Mouse (Mus musculus) inflammation-experienced regulatory T-cells, adult 6 months (primary cell): ENCODE results near the gene Hoxc9. TPM values are rescaled to one million over a fixed set of nuclear protein-coding genes. Genes with fewer than 3 reads are reported as not detected.

Experiments used
- ATAC-seq: one replicate; pipeline ENCODE4 v1.8.0; 2017
- polyA plus RNA-seq, 3 experiments: library from polyadenylated mRNA; unstranded; fragments of 100-300 nt; shearing (Covaris generic); gene quantifications; one replicate each; pipeline ENCODE4 v1.2.1; 2017

The Hoxc9 gene
- polyA plus RNA-seq, 3 experiments from 2014 or later = not detected

DNA sequence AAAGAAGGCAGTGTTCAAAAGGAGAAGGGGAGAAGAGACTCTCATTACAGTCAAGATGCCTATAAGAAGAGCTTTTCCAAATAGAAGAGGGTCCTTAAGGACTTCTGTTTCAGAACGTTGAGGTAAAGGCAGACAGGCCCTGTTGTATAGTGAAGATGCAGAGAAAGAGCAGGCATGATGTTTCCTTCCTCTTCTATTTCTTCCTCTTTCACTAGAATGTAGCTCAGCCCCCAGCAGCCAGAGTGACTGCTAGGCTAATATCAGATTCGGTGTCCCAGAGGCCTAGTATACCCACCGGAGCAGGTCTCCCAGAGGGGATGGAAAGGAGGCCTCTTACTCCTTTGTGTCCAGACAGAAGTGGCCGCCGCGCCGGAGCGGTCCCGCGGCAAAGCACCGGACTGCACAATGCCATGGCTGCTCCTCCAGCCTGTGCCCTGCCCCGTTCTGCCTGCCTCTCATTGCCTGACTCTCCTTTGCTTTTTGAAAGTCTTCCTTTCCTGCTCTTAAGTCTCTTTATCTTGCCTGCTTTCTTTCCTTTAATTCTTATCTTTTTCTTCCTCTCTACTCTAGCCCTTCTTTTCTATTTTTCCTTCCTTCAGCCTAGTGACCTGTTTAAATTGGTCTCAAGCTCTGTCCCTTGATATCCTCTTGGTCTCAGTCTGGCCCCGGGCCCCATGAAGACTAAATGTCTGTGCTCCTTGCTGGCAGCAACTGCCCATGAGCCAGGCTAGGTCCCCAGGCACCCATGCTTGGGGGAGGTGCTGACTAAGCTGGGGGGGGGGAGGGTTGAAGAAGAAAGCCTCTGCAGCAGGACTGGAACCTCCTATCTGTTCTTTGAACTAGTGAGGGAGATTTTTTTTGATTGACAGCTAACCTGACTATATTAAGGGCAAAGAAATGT, 2.6 kb downstream of the Hoxc9 start:
- ATAC-seq = no peak

DNA sequence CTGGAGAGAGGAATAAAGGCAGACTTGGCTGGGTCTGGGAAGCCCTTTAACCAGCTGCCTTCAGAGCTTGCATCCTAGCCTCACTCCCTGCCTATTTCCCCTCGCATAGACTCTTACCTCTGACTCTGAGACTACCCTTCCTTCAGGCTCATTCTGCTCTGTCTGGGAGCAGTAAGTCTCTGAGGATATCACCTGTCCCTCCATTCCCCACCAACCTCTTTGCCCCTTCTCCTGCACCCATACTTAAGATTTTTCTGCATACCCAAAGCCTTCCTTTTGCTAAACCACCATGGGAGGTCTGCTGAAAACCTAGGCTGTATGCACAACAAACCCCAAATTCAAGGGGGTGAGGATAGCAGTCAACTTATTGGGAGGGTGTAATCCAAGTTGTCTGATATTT, 3.7 kb downstream of the Hoxc9 start:
- no peak for ATAC-seq

DNA sequence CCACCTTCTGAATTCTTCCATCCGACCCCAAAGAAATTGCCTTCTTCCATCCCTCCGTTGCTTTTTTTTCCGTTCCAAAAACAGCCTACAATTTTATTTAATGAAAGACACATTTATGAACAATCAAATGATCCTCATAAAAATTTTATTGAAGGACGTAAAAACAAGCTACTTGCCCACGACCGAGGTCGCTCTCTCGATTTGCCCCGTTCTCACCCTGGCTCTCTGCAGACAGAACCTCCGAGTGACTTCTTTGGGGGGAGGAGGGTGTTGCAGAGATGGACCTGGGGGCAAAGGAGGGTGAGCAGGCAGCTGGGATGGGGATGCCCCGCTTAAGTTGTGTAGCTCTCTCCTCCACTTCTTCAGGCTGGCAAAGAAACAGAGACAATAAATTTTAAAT, 4.1 kb downstream of the Hoxc9 start:
- ATAC-seq = no peak

DNA sequence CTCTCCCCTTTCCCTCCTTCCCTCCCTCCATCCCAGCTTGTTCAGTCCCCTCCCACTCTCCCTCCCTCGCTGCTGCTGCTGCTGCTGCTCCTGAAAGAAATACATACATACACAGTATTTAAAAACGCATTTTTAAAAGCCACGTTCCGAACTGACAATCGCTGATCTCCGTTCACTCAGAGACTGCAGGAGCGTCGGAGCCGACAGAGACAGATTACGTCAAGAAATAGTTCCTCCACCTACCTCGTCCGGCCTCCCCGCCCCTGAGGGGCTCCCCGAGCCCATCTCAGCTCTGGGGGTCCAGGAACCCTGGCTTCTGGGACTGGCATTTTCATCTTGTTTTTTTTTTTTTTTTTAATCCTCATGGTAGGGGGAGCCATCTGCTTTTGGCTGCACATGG, 4.7 kb downstream of the Hoxc9 start:
- ATAC-seq = no peak

DNA sequence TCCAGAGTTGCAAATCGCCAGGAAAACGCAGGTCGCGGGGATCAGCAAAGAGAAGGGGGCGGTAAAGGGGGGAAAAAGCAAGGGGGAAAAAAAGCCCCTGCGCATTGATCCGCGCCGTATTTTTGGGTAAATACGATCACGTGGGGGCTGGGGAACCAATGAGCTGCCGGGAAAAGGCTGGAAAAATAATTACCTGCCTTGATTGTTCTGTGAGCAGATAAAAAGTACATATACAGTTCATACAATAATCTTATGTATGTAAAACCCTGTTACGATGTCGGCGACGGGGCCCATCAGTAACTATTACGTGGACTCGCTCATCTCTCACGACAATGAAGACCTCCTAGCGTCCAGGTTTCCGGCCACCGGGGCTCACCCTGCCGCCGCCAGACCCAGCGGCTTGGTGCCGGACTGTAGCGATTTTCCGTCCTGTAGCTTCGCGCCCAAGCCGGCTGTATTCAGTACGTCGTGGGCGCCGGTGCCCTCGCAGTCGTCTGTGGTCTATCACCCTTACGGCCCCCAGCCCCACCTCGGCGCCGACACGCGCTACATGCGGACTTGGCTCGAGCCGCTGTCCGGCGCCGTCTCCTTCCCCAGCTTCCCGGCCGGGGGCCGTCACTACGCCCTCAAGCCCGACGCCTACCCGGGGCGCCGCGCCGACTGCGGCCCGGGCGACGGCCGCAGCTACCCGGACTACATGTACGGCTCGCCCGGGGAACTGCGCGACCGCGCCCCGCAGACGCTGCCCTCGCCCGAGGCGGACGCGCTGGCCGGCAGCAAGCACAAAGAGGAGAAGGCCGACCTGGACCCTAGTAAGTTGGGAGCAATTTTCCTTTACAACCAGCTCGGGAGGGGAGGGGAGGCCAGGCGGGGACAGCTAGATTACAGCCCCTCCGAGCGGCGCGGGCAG, 5.4 kb downstream of the Hoxc9 start:
- ATAC-seq = peak; percentile 29

DNA sequence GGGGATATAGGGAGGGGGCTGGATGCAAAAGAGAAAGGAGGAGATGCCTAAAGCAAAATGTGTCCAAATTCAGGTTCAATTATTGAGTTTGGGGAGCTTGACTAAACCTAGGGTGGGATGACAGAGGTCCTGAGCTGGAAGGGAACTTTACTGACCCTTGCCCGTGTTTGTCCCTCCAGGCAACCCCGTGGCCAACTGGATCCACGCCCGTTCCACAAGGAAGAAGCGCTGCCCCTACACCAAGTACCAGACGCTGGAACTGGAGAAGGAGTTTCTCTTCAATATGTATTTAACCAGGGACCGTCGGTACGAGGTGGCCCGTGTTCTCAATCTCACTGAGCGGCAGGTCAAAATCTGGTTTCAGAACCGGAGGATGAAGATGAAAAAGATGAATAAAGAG, 7.5 kb downstream of the Hoxc9 start:
- ATAC-seq = no peak

DNA sequence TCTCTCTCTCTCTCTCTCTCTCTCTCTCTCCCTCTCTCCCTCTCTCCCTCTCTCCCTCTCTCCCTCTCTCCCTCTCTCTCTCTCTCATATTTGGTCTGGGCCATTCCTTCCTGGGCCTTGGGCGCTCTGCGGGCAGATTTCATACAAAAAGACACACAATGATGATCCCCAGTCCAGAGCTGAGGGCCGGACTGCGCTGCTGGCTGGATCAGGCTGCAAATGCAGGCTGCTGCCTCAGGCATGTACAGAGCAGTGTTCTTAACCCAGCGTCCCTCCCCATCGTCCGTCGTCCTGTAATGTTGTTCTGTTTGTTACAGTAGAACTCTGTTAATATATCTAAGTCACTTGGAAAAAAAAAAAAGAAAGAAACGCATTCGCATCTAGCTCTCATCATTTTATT, 8.3 kb downstream of the Hoxc9 start:
- no peak for ATAC-seq

DNA sequence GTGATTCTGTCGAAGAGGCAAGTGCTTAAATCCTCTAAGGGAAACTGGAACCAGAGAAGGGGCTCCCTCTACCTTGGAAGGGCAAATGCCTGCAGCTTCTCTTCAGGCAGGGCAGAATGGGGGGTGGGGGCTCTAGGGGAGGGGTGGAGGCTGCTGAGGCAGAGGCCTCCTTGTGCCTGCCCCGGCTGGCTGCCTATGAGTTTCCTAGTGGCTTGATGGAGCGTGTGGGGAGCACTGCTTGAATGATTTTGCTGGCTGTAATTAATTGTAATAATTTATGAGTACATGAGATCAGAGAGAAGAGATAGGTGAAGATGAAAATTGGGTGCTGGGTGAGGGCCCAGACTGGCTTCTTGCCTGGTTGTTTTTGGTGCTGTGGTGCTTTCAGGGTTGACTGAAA, 8.7 kb downstream of the Hoxc9 start:
- ATAC-seq = no peak

DNA sequence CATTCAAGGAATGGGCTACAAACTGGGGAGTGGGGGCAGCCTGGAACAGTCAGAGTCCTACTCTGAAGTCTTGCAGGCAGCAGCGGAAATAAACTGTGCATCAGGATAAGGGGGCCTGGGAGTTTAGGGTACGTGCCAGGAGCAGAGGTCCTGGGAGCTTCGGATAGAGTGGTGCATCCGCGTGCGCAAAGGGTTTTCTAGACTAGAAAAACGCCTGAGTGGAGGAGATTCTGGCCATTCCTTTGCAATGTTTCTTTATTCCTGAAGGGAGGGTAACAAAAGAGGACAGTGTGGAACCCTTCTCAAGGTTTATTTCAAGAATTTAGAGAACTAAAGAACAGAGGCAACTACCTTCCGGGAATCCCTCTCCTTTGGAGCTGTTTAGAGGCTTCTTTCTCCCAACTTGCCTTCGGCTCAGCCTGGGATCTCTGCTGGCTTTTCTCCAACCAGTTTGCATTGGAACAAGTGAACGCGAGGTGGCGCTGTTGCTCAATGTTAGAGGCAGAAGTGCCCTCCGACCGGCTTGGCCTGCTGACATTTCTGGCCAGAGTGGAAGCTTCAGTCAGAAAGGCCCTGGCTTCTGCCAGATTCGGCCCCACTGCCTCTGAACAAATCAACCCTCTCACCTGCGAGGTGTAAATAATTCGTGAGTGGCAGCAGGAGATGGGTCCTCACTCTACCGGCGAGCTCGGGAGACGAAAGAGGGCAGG, 11.0 kb downstream of the Hoxc9 start:
- peak; percentile 69 for ATAC-seq

DNA sequence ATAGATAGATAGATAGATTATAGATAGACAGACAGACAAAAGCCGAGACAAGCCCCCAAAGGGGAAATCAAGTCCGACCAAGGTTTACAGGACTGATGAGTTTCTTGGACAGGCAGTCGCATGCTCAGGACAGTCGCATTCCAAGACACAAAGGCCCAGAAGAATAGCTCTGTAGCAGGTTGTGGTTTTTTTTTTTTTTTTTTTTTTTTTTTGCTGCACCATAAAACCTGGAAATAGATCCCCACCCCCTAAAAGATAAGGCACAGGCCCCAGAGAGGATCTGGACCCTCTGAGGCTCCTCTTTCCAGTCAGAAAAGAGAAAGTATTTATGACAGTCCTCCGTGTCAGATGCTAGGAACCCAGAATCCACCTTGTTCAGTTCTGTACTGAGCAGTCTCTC, 11.8 kb downstream of the Hoxc9 start:
- no peak for ATAC-seq

DNA sequence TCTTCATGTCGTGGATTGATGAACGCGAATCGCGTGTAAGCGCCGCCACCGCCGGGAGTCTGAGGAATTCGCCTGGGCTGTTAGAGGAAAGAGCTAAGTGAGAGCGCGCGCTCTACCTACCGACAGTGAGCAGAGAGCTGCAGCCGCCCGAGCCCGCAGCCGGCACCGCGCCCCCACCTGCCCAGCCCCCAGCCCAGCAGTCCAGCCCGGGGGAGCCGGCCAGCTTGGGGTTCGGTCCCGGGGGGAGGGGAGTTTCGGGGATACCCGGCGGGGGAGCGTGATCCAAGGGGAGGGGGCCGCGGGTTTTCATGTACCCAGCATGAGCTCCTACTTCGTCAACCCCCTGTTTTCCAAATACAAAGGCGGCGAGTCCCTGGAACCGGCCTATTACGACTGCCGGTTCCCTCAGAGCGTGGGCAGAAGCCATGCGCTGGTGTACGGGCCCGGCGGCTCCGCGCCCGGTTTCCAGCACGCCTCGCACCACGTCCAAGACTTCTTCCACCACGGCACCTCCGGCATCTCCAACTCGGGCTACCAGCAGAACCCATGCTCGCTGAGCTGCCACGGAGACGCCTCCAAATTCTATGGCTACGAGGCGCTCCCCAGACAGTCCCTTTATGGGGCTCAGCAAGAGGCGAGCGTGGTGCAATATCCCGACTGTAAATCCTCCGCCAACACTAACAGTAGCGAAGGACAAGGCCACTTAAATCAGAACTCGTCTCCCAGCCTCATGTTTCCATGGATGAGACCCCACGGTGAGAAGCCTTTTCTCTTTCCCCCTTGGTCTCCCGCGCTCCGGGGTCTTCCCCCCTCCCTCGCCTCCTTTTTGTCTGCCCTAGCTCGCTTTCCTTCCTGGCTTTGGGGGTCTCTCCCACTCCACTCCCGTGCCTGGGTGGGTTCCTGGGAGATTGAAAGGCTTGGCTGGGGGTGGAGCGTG, 14.5 kb downstream of the Hoxc9 start, which contains the start of gene Hoxc8:
Gene Hoxc8 (plus strand): TSS at position 147 of the 937 bp plus-strand sequence.
- ATAC-seq = peak; percentile 10

DNA sequence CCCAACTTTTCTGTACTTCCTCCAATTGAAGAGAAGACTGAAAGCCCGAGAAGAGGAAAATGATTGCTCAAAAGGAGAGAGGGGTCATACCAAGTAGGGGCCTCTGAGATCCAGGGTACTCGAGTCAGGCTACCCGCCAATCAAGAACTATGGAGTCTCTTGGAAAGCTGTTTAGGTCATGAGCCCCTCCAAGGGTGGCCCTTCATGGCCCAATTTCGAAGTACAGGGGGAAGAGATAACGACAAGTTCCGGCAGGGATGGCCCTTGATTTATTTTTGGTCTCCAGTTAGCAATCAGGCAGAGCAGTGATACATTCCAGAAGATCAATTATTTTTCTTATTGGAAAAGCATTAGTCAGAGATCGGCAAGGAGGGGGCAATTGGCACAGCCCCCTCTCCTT, 15.5 kb downstream of the Hoxc9 start:
- no peak for ATAC-seq

DNA sequence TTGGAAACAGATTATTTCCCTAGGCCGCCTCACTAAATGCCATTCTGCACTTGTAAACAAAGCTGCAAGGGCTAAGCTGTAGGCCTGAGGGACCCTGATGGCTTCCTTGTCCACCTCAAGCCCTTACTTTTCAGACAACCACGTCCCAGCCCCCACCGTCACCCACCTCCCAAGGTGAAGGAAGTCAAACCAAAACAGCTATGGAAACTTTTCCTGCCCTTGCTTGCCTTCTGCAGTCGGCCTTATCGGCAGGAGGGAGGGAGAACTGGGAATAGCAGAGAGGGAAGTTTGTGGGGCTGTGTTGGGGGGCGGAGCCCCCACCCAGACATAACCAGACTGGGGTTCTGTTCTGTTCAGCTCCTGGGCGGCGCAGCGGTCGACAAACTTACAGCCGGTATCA, 16.0 kb downstream of the Hoxc9 start:
- ATAC-seq = no peak

DNA sequence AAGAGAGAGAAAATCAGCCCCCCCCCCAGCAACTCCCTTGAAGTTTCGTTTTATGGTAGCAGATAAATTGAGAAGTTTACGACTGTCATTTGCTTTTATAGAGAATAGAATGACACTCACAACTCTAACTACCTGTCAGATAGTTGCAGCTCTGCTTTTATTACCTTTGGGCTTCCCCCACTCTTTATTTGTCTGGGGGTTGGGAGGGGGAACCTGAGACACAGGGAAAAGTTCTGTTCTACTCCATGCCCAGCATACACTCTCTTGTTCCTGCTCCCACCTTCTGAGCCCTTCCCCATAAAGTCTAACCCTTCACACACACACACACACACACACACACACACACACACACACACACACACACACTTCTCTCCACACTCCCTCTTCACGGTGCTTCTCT, 16.6 kb downstream of the Hoxc9 start:
- no peak for ATAC-seq

DNA sequence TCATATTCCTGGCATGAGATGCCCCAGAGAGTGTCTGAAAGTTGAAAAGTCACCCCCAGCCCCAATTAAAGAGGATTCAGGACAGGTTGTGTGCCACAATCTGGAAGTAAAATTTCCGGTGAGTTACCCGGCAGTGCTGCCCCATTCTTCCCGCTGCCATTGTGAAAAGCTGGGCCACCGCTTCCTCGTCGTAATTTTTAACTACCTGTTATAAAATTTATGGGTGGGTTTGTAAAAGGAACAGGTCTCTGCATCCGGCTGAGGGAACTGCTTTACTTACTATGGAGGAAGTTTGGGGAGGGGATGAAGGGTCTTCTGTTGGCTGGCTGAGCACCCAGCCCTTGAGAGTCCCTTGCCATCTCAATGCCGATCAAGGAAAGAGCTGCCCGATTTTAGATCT, 20.3 kb downstream of the Hoxc9 start:
- ATAC-seq = no peak

DNA sequence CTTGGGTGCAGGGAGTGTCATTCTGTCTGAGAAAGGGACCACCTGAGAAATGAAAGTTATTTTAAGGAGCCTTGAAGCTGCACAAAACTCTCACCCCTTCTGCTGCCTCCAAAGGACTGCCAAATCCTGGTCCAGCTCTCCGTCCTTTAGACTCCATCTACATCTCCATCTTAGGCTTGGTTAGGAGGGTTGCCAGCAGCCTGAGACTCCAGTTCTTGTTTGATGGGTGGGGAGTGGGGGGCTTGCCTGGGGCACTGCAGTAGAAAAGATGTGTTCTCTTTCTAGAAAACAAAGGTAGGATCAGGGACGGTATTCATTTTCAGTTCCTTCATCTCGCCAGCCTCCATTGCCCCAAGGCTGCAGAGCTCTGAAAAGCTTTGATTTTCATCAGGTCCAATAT, 21.2 kb downstream of the Hoxc9 start:
- ATAC-seq = no peak

DNA sequence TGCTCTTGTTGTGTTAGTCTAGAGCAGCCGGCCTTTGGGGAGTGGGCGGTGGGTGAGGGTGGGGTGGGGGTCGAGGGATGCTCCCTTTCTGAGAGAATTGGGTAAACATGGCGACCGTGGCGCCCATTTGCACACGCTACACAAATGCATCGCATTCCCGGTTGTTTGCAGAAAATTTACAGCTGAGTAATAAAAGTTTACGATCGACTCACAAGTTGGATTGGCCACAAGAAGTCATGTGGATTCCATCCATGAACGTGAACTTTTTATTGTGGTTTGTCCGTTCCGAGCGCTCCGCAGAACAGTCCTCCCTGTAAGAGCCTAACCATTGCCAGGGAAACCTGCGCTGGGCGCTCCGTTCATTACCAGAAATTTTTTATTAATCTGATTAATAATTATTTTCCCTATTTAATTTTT, 21.7 kb downstream of the Hoxc9 start, which contains the start of gene Hoxc6:
Gene Hoxc6 (plus strand): TSS at position 319 of the 417 bp plus-strand sequence.
- ATAC-seq = no peak

DNA sequence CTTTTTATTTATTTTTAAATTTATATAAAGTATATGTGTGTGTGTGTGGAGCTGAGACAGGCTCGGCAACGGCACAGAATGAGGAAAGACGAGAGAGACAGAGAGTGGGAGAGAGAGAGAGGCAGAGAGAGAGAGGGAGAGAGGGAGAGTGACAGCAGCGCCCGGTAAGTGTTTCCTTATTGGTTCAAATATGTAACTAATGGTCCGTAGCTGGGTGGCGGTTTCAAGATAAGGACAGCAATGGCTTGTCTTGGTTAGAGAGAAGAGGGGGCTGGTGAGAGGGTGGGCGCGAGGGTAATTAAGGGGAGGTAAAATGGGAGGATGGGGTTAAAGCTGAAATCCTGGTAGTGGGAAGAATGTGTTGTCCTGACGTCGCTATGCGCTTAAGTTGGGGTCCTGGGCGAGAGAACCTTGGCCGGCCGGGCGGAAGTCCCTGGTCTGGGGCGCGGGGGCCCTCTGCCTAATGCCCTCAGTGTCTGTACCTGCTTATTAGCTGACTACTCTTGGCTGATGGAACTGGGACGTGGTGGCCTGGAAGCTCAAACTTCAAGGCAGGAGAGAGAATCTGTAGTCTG, 22.5 kb downstream of the Hoxc9 start:
- ATAC-seq = peak; percentile 35

DNA sequence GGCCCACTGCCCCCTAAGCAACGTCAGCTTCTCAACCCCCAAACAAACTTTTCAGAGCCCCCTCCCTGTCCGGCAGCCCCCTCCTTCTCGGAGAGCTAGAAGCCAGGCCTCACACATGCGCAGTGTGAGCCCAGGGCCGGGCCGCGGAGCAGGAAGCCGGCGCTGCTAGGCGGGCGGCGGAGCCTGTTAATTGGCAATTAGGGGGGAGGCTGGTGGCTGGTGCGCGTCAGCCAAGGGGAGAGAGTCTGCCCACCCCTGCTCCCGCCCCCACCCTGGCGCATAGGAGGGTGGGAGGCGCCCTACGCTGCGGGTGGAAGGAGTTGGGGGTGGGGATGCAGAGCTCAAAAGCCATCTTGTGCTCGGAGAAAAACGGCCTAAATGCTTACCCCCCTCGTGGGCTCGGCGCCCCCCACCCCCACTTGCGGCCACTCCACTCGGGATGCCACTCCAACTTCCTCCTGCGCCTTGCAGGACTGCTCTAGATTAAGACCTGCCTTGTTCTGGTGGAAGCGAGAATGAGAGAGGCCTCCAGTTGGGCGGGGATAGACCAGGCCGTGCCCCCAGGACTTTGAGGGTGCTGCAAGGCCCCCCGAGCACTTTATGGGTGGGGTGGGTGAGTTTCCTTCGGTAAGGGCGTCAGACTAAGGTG, 23.1 kb downstream of the Hoxc9 start:
- peak; percentile 89 for ATAC-seq

DNA sequence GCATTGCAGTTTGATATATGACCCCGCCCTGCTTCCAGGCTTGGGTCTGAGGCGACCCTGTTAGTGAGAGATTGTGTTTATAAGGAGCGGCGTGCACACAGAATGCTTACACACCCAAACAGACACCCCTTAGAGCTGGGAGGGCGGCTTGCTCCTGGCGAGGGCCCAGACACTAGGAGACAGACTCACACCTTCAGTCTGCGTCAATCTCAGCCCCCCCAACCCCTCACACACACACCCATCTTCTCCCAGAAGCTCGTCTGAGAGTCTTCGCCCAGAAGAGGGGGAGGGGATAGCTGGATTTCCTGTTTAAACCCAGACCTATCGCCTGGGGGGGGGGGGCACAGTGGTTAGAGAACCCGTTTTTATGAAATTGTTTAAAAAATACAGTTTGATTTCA, 23.7 kb downstream of the Hoxc9 start:
- no peak for ATAC-seq

DNA sequence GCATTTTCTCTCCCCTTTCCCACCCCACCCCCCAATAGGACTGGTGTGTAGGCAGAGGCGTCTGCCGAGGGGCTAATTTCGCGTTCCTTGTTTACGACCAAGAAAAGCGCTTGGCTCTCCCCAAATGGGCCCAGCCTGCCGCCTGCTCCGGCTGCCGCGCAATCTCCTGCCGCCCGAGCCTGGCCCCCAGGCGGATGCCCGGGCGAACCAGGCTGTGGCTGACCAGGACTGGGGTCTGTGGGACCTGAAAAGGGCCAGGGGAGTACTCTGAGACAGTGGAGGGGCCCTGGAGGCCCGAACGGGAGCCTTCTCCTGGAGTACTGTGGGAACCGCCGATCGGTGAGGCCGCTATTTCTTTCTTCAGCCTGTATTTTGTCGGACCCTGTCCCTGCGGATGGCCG, 24.3 kb downstream of the Hoxc9 start:
- ATAC-seq = no peak
